Mouse (Mus musculus): ENCODE data around the gene Defa17. TPM values are rescaled to one million over a fixed set of nuclear protein-coding genes. Genes with fewer than 3 reads are reported as not detected.
"Not testable (repeated sequence)": the region's sequence is repeated elsewhere in the genome, so short reads cannot be mapped to it uniquely, and the experiment has no call there.

Gene Defa17
- total RNA-seq (2021), result not detected
- long read RNA-seq, experiment 1, result 0 reads
- long read RNA-seq, experiment 2, result 0 reads

GRCm38 (mm10) chr8:21655480-21655879 is at the start of gene Defa17:
Gene Defa17 (plus strand): TSS chr8:21655780.
- not testable (repeated sequence) for DNase-seq (ENCODE audit: low spot score in 2 of 2)

DNA sequence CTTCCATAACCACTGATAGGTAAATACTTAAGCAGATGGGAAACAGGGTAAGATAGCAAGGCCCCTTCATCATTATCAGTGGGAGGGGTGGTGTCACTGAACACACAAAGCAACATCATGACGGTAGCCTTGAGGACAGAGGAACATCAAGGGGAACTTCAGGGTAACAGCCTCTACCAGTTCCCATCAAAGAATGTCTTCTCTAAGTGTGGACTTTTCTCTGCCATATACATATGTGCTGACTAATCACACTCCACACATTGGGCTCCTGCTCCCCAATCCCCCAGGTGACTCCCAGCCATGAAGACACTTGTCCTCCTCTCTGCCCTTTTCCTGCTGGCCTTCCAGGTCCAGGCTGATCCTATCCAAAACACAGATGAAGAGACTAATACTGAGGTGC is 37.7 kb upstream of the Defa17 start, which contains the start of gene Defa26:
Gene Defa26, plus strand, starts transcription at position 301 of the 400 bp plus-strand sequence.
- DNase-seq (ENCODE audit: low spot score in 2 of 2), result not testable (repeated sequence)

GRCm38 (mm10) chr8:21665497-21665896 is 9.9 kb downstream of the Defa17 start, which contains the start of gene Defa34:
Gene Defa34 (plus strand): TSS chr8:21665797.
- DNase-seq (ENCODE audit: low spot score in 2 of 2), result not testable (repeated sequence)

DNA sequence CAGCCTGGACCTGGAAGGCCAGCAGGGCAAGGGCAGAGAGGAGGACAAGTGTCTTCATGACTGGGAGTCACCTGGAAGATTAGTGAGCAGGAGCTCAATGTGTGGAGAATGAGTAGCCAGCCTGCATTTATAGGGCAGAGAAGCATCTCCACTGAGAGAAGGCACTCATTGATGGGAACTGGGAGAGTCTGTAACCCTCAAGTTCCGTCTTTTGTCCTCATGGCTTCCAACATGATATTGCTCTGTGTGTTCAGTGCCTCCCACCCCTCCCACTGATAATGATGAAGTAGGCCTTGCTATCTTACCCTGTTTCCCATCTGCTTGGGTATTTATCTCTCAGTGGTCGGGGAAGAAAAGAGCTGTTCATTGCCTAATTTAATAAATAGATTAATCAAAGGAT is 48.0 kb downstream of the Defa17 start, which contains the start of gene AY761184:
Gene AY761184, minus strand, starts transcription at position 101 of the 400 bp plus-strand sequence.
- DNase-seq (ENCODE audit: low spot score in 2 of 2), result not testable (repeated sequence)

Other genes starting within 250 kb of the Defa17 start
- gene Defa36, start 228.4 kb upstream of the Defa17 start, total RNA-seq (2021), result not detected
- gene Gm7849, start 199.2 kb upstream of the Defa17 start, total RNA-seq (2021), result not detected
- not detected for gene Defa20, start 146.5 kb upstream of the Defa17 start, total RNA-seq (2021)
- not detected for gene Defa32, start 126.7 kb upstream of the Defa17 start, total RNA-seq (2021)
- gene Defa37, start 90.4 kb upstream of the Defa17 start, total RNA-seq (2021), result not detected
- gene Defa28, start 72.8 kb upstream of the Defa17 start, total RNA-seq (2021), result not detected
- not detected for gene Gm7861, start 61.3 kb upstream of the Defa17 start, total RNA-seq (2021)
- not detected for gene Defa26, start 37.6 kb upstream of the Defa17 start, total RNA-seq (2021)
- gene Defa34, start 10.0 kb downstream of the Defa17 start, total RNA-seq (2021), result not detected
- gene AY761184, start 47.9 kb downstream of the Defa17 start, total RNA-seq (2021), result not detected
- not detected for gene Defa24, start 78.7 kb downstream of the Defa17 start, total RNA-seq (2021)
- not detected for gene Defb50, start 167.8 kb downstream of the Defa17 start, total RNA-seq (2021)
- not detected for gene Defb2, start 184.1 kb downstream of the Defa17 start, total RNA-seq (2021)
- not detected for gene Defb10, start 203.1 kb downstream of the Defa17 start, total RNA-seq (2021)
- not detected for gene Defb9, start 229.6 kb downstream of the Defa17 start, total RNA-seq (2021)